Mouse (Mus musculus) bone marrow macrophage, adult 2 months (primary cell): ENCODE results near the gene Tldc2.

Experiments
- CTCF ChIP-seq: IDR thresholded peaks from 2 replicates; pipeline ENCODE4 v1.5.1; 2012; ENCODE audit warnings: low read depth, mild to moderate bottlenecking, low read length, moderate library complexity
- POLR2A ChIP-seq: IDR thresholded peaks from 2 replicates; pipeline ENCODE4 v1.6.1; 2012; ENCODE audit warnings: mild to moderate bottlenecking, low read depth, low read length, borderline replicate concordance

DNA sequence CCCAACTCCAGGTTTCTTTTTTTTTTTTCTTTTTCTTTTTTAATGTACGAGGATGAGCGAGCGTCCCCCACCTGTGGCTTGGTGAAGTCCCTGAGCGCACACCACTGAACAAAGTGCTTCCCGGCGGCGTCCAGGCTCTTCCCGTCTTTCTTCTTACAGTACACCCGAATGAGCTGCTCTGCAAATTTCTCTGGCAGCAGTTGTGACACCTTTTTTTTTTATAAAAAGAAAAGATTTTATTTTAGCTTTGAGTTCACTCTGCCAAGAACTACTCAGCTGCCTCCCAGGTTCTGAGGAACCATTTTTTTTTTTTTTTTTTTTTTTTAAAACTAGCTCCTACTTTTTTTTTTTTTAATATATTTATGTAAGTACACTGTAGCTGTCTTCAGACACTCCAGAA is 14.8 kb downstream of the Tldc2 start:
- TF ChIP-seq CTCF, result no peak
- no peak for TF ChIP-seq POLR2A
